Mouse (Mus musculus) layer of hippocampus, postnatal 14 days (tissue): ENCODE measurements at regions not wholly inside any gene's neighbourhood (a gene's known extent, or its start where the extent isn't known, plus 50 kb on each side); places are given as distances from the start of the nearest gene placed in this dataset.

Experiments used
- DNase-seq, 2 experiments: peaks; one replicate each; pipeline ENCODE4 v3.0.0; 2021 to 2022; ENCODE audit warnings: low spot score in 2 of 2, mixed read lengths in 1 of 2

DNA sequence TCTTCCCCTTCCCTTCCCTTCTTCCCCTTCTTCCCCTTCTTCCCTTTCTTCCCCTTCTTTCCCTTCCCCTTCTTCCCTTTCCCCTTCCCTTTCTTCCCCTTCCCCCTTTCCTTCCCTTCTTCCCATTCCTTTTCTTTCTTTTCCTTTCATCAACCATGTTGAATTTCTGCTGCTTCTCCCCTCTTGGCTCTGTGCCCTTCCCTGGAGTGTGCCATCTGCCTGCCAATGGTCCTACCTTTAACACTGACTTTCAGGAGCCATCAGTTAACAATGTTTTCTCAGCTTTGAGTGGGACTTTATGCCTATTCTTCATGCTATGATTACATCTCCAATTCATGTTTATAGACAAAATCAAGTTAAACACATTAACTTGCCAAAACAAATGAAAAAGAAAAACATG is 401.8 kb upstream of the Pcdh7 start:
- DNase-seq, result no peak

DNA sequence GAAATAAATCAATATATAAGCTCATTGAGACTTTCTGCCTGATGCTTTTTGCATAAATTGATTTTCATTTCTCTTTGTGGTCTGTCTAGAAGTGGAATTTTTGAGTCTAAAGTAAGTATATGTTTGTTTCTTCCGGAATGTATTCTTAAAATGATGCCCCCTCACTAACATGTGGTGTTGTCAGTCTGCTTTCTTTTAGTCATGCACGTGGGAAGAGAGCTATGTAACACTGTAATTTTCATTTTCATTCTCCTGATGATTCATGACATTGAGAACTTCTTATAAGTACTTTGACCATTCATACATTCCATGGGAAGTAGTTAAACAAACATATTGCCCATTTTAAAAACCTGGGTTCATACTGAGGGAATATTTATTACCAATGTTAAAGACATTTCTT is 397.7 kb upstream of the Pcdh7 start:
- DNase-seq, result peak in 1 of 2 experiments; percentile 1

GRCm38 (mm10) chr5:57335624-57336023 is 382.1 kb upstream of the Pcdh7 start:
- no peak for DNase-seq
